In genomic region chr19:43929869-43930268, GRCm38 (mm10) we compare ENCODE assay signal across 18 mouse cellular contexts. TPM values are rescaled to one million over a fixed set of nuclear protein-coding genes. Genes with fewer than 3 reads are reported as not detected.
DNase-seq lines count a peak whose midpoint lies in the region; ATAC-seq and TF ChIP-seq lines count a peak whose summit lies in the region.
"Had no signal": no experiment of that assay in that cellular context is flagged by ENCODE, and none has a peak within 500 bp of the region (broad histone marks: within the 10 kb centered on the region; RNA-seq: fewer than 3 reads in every experiment).

No protein-coding gene starts in this region.

- no peaks in the 10 kb centered on the region for H3K9me3 ChIP-seq in heart, embryonic 11.5 days (replicated peaks; ENCODE audit: control insufficient read depth, low read length)
- no peaks in the 10 kb centered on the region for H3K9me3 ChIP-seq in intestine, postnatal 0 days (ENCODE audit: control insufficient read depth)
- no peaks in the 10 kb centered on the region for H3K9me3 ChIP-seq in intestine, embryonic 15.5 days
- H3K9me3 ChIP-seq in neural tube, embryonic 12.5 days = no peaks in the 10 kb centered on the region
- no peaks in the 10 kb centered on the region for H3K9me3 ChIP-seq in neural tube, embryonic 15.5 days (replicated peaks)
- H3K9me3 ChIP-seq: embryonic facial prominence, embryonic 13.5 days; stomach, embryonic 15.5 days had no signal

- 26% methylated on average over 11 of the region's 11 CpGs for WGBS in heart, embryonic 11.5 days (ENCODE audit: insufficient replicate concordance)
- 77% methylated on average over 11 of the region's 11 CpGs for WGBS in intestine, postnatal 0 days
- 52% methylated on average over 11 of the region's 11 CpGs for WGBS in intestine, embryonic 15.5 days
- WGBS in neural tube, embryonic 12.5 days = 19% methylated on average over 11 of the region's 11 CpGs
- WGBS in neural tube, embryonic 15.5 days = 28% methylated on average over 11 of the region's 11 CpGs

- TF ChIP-seq CTCF in intestine, postnatal 0 days (IDR thresholded peaks at IDR 0.05; ENCODE audit: low read depth) = no peak

- H3K9ac ChIP-seq in heart, embryonic 11.5 days (ENCODE audit: low read depth, low read length) = 0 out of 2 replicates have a peak overlapping the region, but pooled peaks have one; percentile 18
- H3K9ac ChIP-seq in intestine, postnatal 0 days (ENCODE audit: low read depth, low read length) = no peak overlapping the region
- H3K9ac ChIP-seq in intestine, embryonic 15.5 days = no peak overlapping the region
- H3K9ac ChIP-seq in neural tube, embryonic 12.5 days = 0 out of 2 replicates have a peak overlapping the region, but pooled peaks have one; percentile 3
- no peak overlapping the region for H3K9ac ChIP-seq in neural tube, embryonic 15.5 days (replicated peaks)
- H3K9ac ChIP-seq: embryonic facial prominence, embryonic 13.5 days; stomach, embryonic 15.5 days had no signal

- 0 out of 2 replicates have a peak overlapping the region, but pooled peaks have one; percentile 13 for H3K27ac ChIP-seq in heart, embryonic 11.5 days (ENCODE audit: low read depth, low read length)
- H3K27ac ChIP-seq in intestine, postnatal 0 days (ENCODE audit: low read depth, low read length) = no peak overlapping the region
- H3K27ac ChIP-seq in intestine, embryonic 15.5 days = no peak overlapping the region
- H3K27ac ChIP-seq in neural tube, embryonic 12.5 days = no peak overlapping the region
- H3K27ac ChIP-seq in neural tube, embryonic 15.5 days (replicated peaks) = no peak overlapping the region
- H3K27ac ChIP-seq: embryonic facial prominence, embryonic 13.5 days; stomach, embryonic 15.5 days had no signal

- peak; percentile 14; the same call in 1 of the 2 replicates for ATAC-seq in heart, embryonic 11.5 days (replicated peaks; ENCODE audit: insufficient number of reproducible peaks, low FRiP score, low TSS enrichment)
- ATAC-seq in intestine, postnatal 0 days = peak; percentile 5; the same call in 1 of the 2 replicates
- no peak for ATAC-seq in intestine, embryonic 15.5 days
- ATAC-seq in neural tube, embryonic 12.5 days (ENCODE audit: low FRiP score, low read depth) = no peak
- ATAC-seq in neural tube, embryonic 15.5 days (ENCODE audit: low FRiP score) = no peak

- no peak for DNase-seq in heart, adult 18-20 months
- peak; percentile 72 for DNase-seq in testis, postnatal 10 days (ENCODE audit: low spot score)
- no peak for DNase-seq in layer of hippocampus, adult 9-10 months (ENCODE audit: low spot score)
- DNase-seq: adrenal gland, adult 8-10 months; cerebellum, adult 18-20 months; cerebellum, postnatal 36 days; gastrocnemius, postnatal 10 days; kidney, adult 9 months; lung, adult 18-20 months; right cerebral cortex, postnatal 14 days; thymus, postnatal 25 days had no signal

- H3K4me3 ChIP-seq in heart, embryonic 11.5 days (ENCODE audit: low read depth, low read length) = no peak overlapping the region
- no peak overlapping the region for H3K4me3 ChIP-seq in intestine, postnatal 0 days (ENCODE audit: low read depth, low read length)
- no peak overlapping the region for H3K4me3 ChIP-seq in intestine, embryonic 15.5 days (replicated peaks)
- H3K4me3 ChIP-seq in neural tube, embryonic 12.5 days = no peak overlapping the region
- H3K4me3 ChIP-seq in neural tube, embryonic 15.5 days (replicated peaks) = no peak overlapping the region
- H3K4me3 ChIP-seq: embryonic facial prominence, embryonic 13.5 days; stomach, embryonic 15.5 days had no signal

- H3K4me2 ChIP-seq in heart, embryonic 11.5 days = peak overlapping the region; percentile 20; the same call in 1 of the 2 replicates
- no peak overlapping the region for H3K4me2 ChIP-seq in intestine, postnatal 0 days (replicated peaks; ENCODE audit: low read depth)
- H3K4me2 ChIP-seq in intestine, embryonic 15.5 days (replicated peaks) = no peak overlapping the region
- H3K4me2 ChIP-seq in neural tube, embryonic 12.5 days (replicated peaks) = no peak overlapping the region
- no peak overlapping the region for H3K4me2 ChIP-seq in neural tube, embryonic 15.5 days
- H3K4me2 ChIP-seq: embryonic facial prominence, embryonic 13.5 days; stomach, embryonic 15.5 days had no signal

- H3K4me1 ChIP-seq in heart, embryonic 11.5 days (ENCODE audit: control insufficient read depth, insufficient read depth, low read length) = peaks cover 15% of the 10 kb centered on the region
- no peaks in the 10 kb centered on the region for H3K4me1 ChIP-seq in intestine, postnatal 0 days (replicated peaks; ENCODE audit: control insufficient read depth, insufficient read depth, low read length)
- H3K4me1 ChIP-seq in intestine, embryonic 15.5 days (replicated peaks) = peaks cover 7% of the 10 kb centered on the region
- H3K4me1 ChIP-seq in neural tube, embryonic 12.5 days = 0 out of 2 replicates have a peak, but pooled peaks cover 8% of the 10 kb centered on the region
- H3K4me1 ChIP-seq in neural tube, embryonic 15.5 days = peaks cover 15% of the 10 kb centered on the region

- H3K36me3 ChIP-seq in heart, embryonic 11.5 days (ENCODE audit: control insufficient read depth, insufficient read depth, low read length) = no peaks in the 10 kb centered on the region
- H3K36me3 ChIP-seq in intestine, postnatal 0 days (ENCODE audit: control insufficient read depth, insufficient read depth) = no peaks in the 10 kb centered on the region
- H3K36me3 ChIP-seq in intestine, embryonic 15.5 days = no peaks in the 10 kb centered on the region
- no peaks in the 10 kb centered on the region for H3K36me3 ChIP-seq in neural tube, embryonic 12.5 days
- H3K36me3 ChIP-seq in neural tube, embryonic 15.5 days = no peaks in the 10 kb centered on the region
- H3K36me3 ChIP-seq: embryonic facial prominence, embryonic 13.5 days; stomach, embryonic 15.5 days had no signal

- no peaks in the 10 kb centered on the region for H3K27me3 ChIP-seq in heart, embryonic 11.5 days (ENCODE audit: control insufficient read depth, insufficient read depth, low read length)
- H3K27me3 ChIP-seq in intestine, postnatal 0 days (replicated peaks; ENCODE audit: control insufficient read depth, insufficient read depth, low read length) = no peaks in the 10 kb centered on the region
- H3K27me3 ChIP-seq in intestine, embryonic 15.5 days (replicated peaks) = no peaks in the 10 kb centered on the region
- no peaks in the 10 kb centered on the region for H3K27me3 ChIP-seq in neural tube, embryonic 12.5 days (replicated peaks)
- H3K27me3 ChIP-seq in neural tube, embryonic 15.5 days (replicated peaks) = no peaks in the 10 kb centered on the region
- H3K27me3 ChIP-seq: embryonic facial prominence, embryonic 13.5 days; stomach, embryonic 15.5 days had no signal

RNA-seq across cellular contexts. Expression of gene Dnmbp, which starts 10.1 kb away (rescaled TPM):
- polyA plus RNA-seq in heart, embryonic 11.5 days (2014; fragmentation: Nextera tagmentation; extraction: Ambion mirVana) = 11.4 and 11.7 TPM in 2 replicates
- total RNA-seq in heart, adult 18-20 months (2021) = 1 to 10 TPM; 9.0 to 10.0 TPM
- polyA plus RNA-seq in intestine, postnatal 0 days (2015; fragmentation: Nextera tagmentation; extraction: Ambion mirVana) = 21.4 TPM in 2 replicates
- polyA plus RNA-seq in intestine, embryonic 15.5 days (2015; fragmentation: Nextera tagmentation; extraction: Ambion mirVana) = 35.9 and 37.0 TPM in 2 replicates
- polyA plus RNA-seq in neural tube, embryonic 12.5 days (2016; fragmentation: Nextera tagmentation; extraction: Ambion mirVana) = 14.6 and 14.8 TPM in 2 replicates
- polyA plus RNA-seq in neural tube, embryonic 15.5 days (2015; fragmentation: Nextera tagmentation; extraction: Ambion mirVana) = 8.0 and 12.7 TPM in 2 replicates

RNA-seq across cellular contexts. Expression of gene Cpn1, which starts 56.5 kb away (rescaled TPM):
- polyA plus RNA-seq in heart, embryonic 11.5 days (2014; fragmentation: Nextera tagmentation; extraction: Ambion mirVana) = 0.77 and 2.0 TPM in 2 replicates
- total RNA-seq in heart, adult 18-20 months (2021) = not detected
- 14.3 and 18.7 TPM in 2 replicates for polyA plus RNA-seq in intestine, postnatal 0 days (2015; fragmentation: Nextera tagmentation; extraction: Ambion mirVana)
- polyA plus RNA-seq in intestine, embryonic 15.5 days (2015; fragmentation: Nextera tagmentation; extraction: Ambion mirVana) = 21.4 and 26.2 TPM in 2 replicates
- 0.30 and 0.47 TPM in 2 replicates for polyA plus RNA-seq in neural tube, embryonic 12.5 days (2016; fragmentation: Nextera tagmentation; extraction: Ambion mirVana)
- 0.10 and 1.3 TPM in 2 replicates for polyA plus RNA-seq in neural tube, embryonic 15.5 days (2015; fragmentation: Nextera tagmentation; extraction: Ambion mirVana)
- total RNA-seq: gastrocnemius, postnatal 10 days had no signal
- polyA plus RNA-seq: embryonic facial prominence, embryonic 13.5 days had no signal

Comparison
In these comparisons a context has a peak if more than half of its experiments do, and no peak if none do; other contexts are left out.
1. ATAC-seq: peak in heart, embryonic 11.5 days (single experiment) and intestine, postnatal 0 days (single experiment); none in intestine, embryonic 15.5 days (single experiment), neural tube, embryonic 12.5 days (single experiment) and neural tube, embryonic 15.5 days (single experiment).
2. H3K9ac ChIP-seq: peak in heart, embryonic 11.5 days (single experiment) and neural tube, embryonic 12.5 days (single experiment); none in intestine, postnatal 0 days (single experiment), intestine, embryonic 15.5 days (single experiment) and neural tube, embryonic 15.5 days (single experiment).